Mouse (Mus musculus) embryonic facial prominence, embryonic 11.5 days (tissue): Measurements from ENCODE around the gene 4930435E12Rik. TPM values are rescaled to one million over a fixed set of nuclear protein-coding genes. Genes with fewer than 3 reads are reported as not detected.
"Not testable (repeated sequence)": the region's sequence is repeated elsewhere in the genome, so short reads cannot be mapped to it uniquely, and the experiment has no call there.

Experiments used
- ATAC-seq: fragments of 200-750 bp; cut with Nextera tagmentation; replicated peaks from 2 replicates; pipeline ENCODE4 v1.8.0; 2017; ENCODE audit warnings: low read depth; ENCODE audit not compliant: insufficient number of reproducible peaks, low FRiP score, low TSS enrichment
- DNase-seq: peaks from one replicate; pipeline ENCODE4 v3.0.0-alpha.2; 2015; ENCODE audit warnings: low spot score
- H3K27ac ChIP-seq: fragments of 300-500 bp; sonication (generic); replicated peaks from 2 replicates; pipeline ENCODE4 v1.5.1; 2014; ENCODE audit warnings: mild to moderate bottlenecking, low read depth, low read length, control low read depth
- H3K27me3 ChIP-seq: fragments of 300-500 bp; sonication (generic); 2 replicates; pipeline ENCODE4 v1.6.1; 2014; ENCODE audit warnings: mild to moderate bottlenecking, low read length, moderate library complexity, mixed read lengths; ENCODE audit not compliant: control insufficient read depth, insufficient read depth
- H3K36me3 ChIP-seq: fragments of 300-500 bp; sonication (generic); replicated peaks from 2 replicates; pipeline ENCODE4 v1.6.1; 2014; ENCODE audit warnings: low read depth, mild to moderate bottlenecking, low read length, moderate library complexity, mixed read lengths; ENCODE audit not compliant: control insufficient read depth, insufficient read depth
- H3K4me1 ChIP-seq: fragments of 300-500 bp; sonication (generic); 2 replicates; pipeline ENCODE4 v1.6.1; 2014; ENCODE audit warnings: low read length, mixed read lengths; ENCODE audit not compliant: control insufficient read depth, insufficient read depth
- H3K4me2 ChIP-seq: fragments of 300-500 bp; sonication (generic); 2 replicates; pipeline ENCODE4 v1.6.1; 2014; ENCODE audit warnings: low read depth, mild to moderate bottlenecking, control low read depth, low read length, moderate library complexity
- H3K4me3 ChIP-seq: fragments of 300-500 bp; sonication (generic); 2 replicates; pipeline ENCODE4 v1.5.1; 2014; ENCODE audit warnings: low read depth, low read length, control low read depth
- H3K9ac ChIP-seq: fragments of 300-500 bp; sonication (generic); replicated peaks from 2 replicates; pipeline ENCODE4 v1.6.1; 2014; ENCODE audit warnings: mild to moderate bottlenecking, control low read depth, low read length
- H3K9me3 ChIP-seq: fragments of 300-500 bp; sonication (generic); replicated peaks from 2 replicates; pipeline ENCODE4 v1.6.1; 2016; ENCODE audit warnings: mild to moderate bottlenecking, low read length, inconsistent platforms, mixed read lengths; ENCODE audit not compliant: control insufficient read depth
- WGBS: fragments of 180-500 bp; shearing (Covaris S2); extraction: QIAGEN DNeasy Blood & Tissue Kit; methylation state at CpG from one replicate; pipeline ENCODE4 v1.1.7; 2014; 5-methylcytosine and 5-hydroxymethylcytosine counted together
- polyA plus RNA-seq: library from polyadenylated mRNA; unstranded; fragments of >200 nt; fragmentation: Nextera tagmentation; extraction: Ambion mirVana; gene quantifications from 2 replicates; pipeline ENCODE4 v1.2.1, GENCODE M21; 2014

Gene 4930435E12Rik
- polyA plus RNA-seq, 1 experiment from 2014 or later = not detected

DNA sequence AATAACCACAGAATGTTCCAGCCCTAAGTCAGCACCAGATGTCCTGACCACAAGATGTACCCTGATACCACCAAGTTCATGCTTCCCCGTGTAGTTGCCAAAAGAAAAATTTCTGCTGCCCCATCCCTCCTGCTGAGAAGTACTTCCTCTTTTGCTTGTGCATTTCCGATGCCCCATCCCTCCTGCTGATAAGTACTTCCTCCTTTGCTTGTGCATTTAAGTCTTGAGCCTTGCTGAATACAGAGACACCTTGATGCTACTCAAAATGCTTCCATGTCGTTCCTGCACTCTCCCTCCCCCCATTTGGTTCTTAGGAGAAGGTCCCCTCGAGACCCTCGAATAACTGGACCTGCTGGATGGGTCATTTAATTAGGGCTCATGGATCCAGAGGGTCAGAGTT lies 20.8 kb downstream of the 4930435E12Rik start:
- H3K4me2 ChIP-seq, H3K27ac ChIP-seq, H3K4me3 ChIP-seq, DNase-seq, H3K36me3 ChIP-seq, H3K4me1 ChIP-seq, H3K27me3 ChIP-seq, H3K9ac ChIP-seq, H3K9me3 ChIP-seq, ATAC-seq: not testable (repeated sequence)
- 88% methylated on average over 5 of the region's 5 CpGs for WGBS

DNA sequence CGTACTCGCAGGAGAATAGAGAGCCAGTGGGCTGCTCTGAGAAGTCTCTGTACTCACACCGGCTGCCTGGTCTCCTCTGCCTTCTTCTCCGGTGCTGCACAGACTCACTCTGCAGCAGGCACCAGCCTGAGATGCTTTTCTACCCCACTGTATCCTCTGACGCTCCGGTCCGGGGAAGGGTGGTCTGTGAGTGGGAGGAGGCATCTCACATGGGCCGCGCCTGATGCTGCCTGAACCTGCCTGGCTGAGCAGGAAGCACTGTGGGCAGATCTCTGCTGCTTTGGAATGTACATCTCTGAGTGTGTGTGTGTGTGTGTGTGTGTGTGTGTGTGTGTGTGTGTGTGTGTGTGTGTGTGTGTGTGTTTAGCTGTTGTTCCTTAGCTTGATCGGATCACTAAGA lies 28.5 kb downstream of the 4930435E12Rik start, which contains the start of gene Upk1b:
TSS of gene Upk1b (minus strand) at position 238 of the 400 bp plus-strand sequence.
- H3K36me3 ChIP-seq = no peaks in the 10 kb centered on the region
- H3K4me3 ChIP-seq = no peak within 1 kb of the TSS
- WGBS = 35% methylated on average over 10 of the region's 10 CpGs
- no peak within 1 kb of the TSS for H3K4me2 ChIP-seq
- no peaks in the 10 kb centered on the region for H3K27me3 ChIP-seq
- peak; percentile 46 for DNase-seq
- no peak within 1 kb of the TSS for H3K27ac ChIP-seq
- peak; percentile 56; the same call in 1 of the 2 replicates for ATAC-seq
- H3K9me3 ChIP-seq = no peaks in the 10 kb centered on the region
- no peaks in the 10 kb centered on the region for H3K4me1 ChIP-seq
- no peak within 1 kb of the TSS for H3K9ac ChIP-seq

- Histone ChIP-seq H3K27ac (no peak overlapping the region), H3K27me3 (no peaks in the 10 kb centered on the region), H3K4me3 (no peak overlapping the region), H3K4me2 (no peak overlapping the region), H3K9me3 (no peaks in the 10 kb centered on the region), H3K36me3 (no peaks in the 10 kb centered on the region), H3K4me1 (no peaks in the 10 kb centered on the region), H3K9ac (no peak overlapping the region)
- WGBS = 80% methylated on average over 3 of the region's 3 CpGs
- DNase-seq = no peak
- no peak for ATAC-seq
These were observed 29.5 kb downstream of the 4930435E12Rik start for GRCm38 (mm10) chr16:38798957-38799450.

GRCm38 (mm10) chr16:38793120-38793519 lies 35.4 kb downstream of the 4930435E12Rik start:
- DNase-seq = peak; percentile 42

DNA sequence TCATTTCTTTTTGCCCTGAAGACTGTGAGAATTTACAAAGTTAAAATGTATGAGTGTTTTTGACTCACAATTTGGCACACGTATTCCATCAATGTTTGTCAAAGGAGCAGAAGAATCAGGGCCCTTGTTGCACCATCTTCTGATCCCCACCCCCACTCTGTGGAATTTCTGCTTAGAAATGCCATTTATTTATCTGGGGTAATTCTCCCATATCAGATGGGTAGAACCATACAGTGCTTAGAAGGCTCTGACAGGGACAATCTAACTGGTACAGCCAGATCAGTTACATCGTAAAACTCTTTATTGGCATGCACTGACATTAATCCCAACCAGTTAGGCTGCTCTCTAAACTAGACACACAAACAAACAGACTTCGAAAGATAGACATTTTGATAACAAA lies 38.6 kb downstream of the 4930435E12Rik start:
- H3K4me1 ChIP-seq = no peaks in the 10 kb centered on the region
- 77% methylated on average over 3 of the region's 3 CpGs for WGBS
- H3K4me2 ChIP-seq = no peak overlapping the region
- H3K9me3 ChIP-seq = no peaks in the 10 kb centered on the region
- DNase-seq = no peak
- H3K27ac ChIP-seq = no peak overlapping the region
- H3K27me3 ChIP-seq = no peaks in the 10 kb centered on the region
- no peak overlapping the region for H3K4me3 ChIP-seq
- no peak for ATAC-seq
- no peaks in the 10 kb centered on the region for H3K36me3 ChIP-seq
- no peak overlapping the region for H3K9ac ChIP-seq

More at GRCm38 (mm10) chr16:38793120-38793519, 35.4 kb downstream of the 4930435E12Rik start:
- no peak; the same call in 1 of the 2 replicates for ATAC-seq
- no peak overlapping the region for H3K27ac ChIP-seq
- H3K4me3 ChIP-seq = no peak overlapping the region
- 46% methylated on average over 6 of the region's 6 CpGs for WGBS
- H3K27me3 ChIP-seq = no peaks in the 10 kb centered on the region
- H3K36me3 ChIP-seq = no peaks in the 10 kb centered on the region
- no peaks in the 10 kb centered on the region for H3K9me3 ChIP-seq
- H3K9ac ChIP-seq = no peak overlapping the region
- no peak overlapping the region for H3K4me2 ChIP-seq
- H3K4me1 ChIP-seq = no peaks in the 10 kb centered on the region

- ATAC-seq = no peak
These were observed 39.5 kb downstream of the 4930435E12Rik start for GRCm38 (mm10) chr16:38789016-38789415.

DNA sequence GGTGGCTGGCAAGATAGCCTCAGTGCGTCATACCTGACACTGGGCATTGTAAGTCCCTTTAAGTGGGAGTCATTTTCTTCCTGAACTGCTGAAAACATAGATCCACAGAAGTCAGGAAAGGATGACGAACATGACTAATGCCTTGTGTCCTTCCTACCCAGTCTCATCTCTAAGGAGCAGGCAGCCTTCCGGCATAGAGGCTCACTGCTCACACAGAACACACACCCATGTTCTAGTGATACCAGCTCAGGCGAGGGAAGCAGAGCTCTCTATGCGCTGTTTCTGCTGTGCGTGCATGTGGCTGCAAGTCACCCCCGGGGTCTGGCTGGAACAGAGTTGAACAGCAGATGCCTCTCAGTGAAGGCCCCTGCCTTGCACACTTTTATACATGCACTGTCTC lies 43.2 kb downstream of the 4930435E12Rik start:
- H3K9me3 ChIP-seq = no peaks in the 10 kb centered on the region
- H3K27me3 ChIP-seq = no peaks in the 10 kb centered on the region
- H3K4me3 ChIP-seq = no peak overlapping the region
- H3K36me3 ChIP-seq = no peaks in the 10 kb centered on the region
- 73% methylated on average over 7 of the region's 7 CpGs for WGBS
- ATAC-seq (no peak), DNase-seq (no peak)
- no peaks in the 10 kb centered on the region for H3K4me1 ChIP-seq
- H3K27ac ChIP-seq = no peak overlapping the region
- H3K9ac ChIP-seq = no peak overlapping the region
- H3K4me2 ChIP-seq = no peak overlapping the region

More at GRCm38 (mm10) chr16:38789016-38789415, 39.5 kb downstream of the 4930435E12Rik start:
- 83% methylated on average over 2 of the region's 2 CpGs for WGBS
- no peaks in the 10 kb centered on the region for H3K27me3 ChIP-seq
- no peak for DNase-seq
- no peak overlapping the region for H3K4me3 ChIP-seq
- no peaks in the 10 kb centered on the region for H3K4me1 ChIP-seq
- H3K9me3 ChIP-seq = no peaks in the 10 kb centered on the region
- H3K27ac ChIP-seq = no peak overlapping the region
- no peak overlapping the region for H3K9ac ChIP-seq
- H3K4me2 ChIP-seq = no peak overlapping the region
- no peaks in the 10 kb centered on the region for H3K36me3 ChIP-seq

DNA sequence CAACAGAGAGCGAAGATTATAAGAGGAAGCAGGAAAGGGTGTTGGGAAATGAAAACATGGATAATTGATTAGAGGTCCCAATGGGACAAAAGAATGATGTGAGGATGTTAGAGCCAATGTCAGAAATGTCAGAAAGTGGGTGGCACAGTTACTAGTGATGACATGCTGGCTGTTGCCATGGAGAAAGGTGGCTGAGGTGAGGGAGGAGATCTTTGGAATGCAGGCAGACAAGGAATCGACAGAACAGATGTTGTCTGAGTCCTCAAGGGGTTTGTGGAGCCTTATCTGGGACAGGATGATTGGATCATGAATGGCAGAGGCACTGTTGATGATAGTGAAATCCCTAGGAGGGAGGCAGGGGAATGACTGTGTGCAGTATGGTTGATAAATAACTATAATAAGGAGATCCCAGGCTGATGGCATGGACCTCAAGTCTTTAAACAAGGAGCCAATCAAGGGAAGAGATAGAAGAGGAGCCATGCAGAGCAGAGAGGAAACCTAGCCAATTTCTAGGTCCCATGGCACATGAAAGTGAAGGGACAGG lies 46.0 kb downstream of the 4930435E12Rik start:
- DNase-seq = no peak
- no peak overlapping the region for H3K9ac ChIP-seq
- H3K4me3 ChIP-seq = no peak overlapping the region
- no peaks in the 10 kb centered on the region for H3K9me3 ChIP-seq
- ATAC-seq = no peak
- H3K27ac ChIP-seq = no peak overlapping the region
- H3K4me2 ChIP-seq = no peak overlapping the region
- H3K4me1 ChIP-seq = no peaks in the 10 kb centered on the region
- WGBS = 54% methylated on average over 2 of the region's 2 CpGs
- H3K27me3 ChIP-seq = no peaks in the 10 kb centered on the region
- no peaks in the 10 kb centered on the region for H3K36me3 ChIP-seq
